Mouse (Mus musculus) Patski (cell line): Measurements from ENCODE around the gene Armc9. TPM values are rescaled to one million over a fixed set of nuclear protein-coding genes. Genes with fewer than 3 reads are reported as not detected.

ENCODE experiments used
- ATAC-seq: fragments of 100-300 bp; one replicate; pipeline ENCODE4 v1.8.0; 2021
- CTCF ChIA-PET: fragments of 350-600 bp; sonication (Branson Sonifier 250); formaldehyde crosslinking; loops from one replicate; lab custom pipeline; 2022; ENCODE audit warnings: inconsistent platforms; lab: Charles Lee
- POLR2A ChIA-PET: fragments of 350-600 bp; sonication (Branson Sonifier 250); formaldehyde crosslinking; loops from one replicate; lab custom pipeline; 2022; ENCODE audit warnings: antibody characterized with exemption, inconsistent platforms; lab: Charles Lee
- DNase-seq: peaks from one replicate; pipeline ENCODE4 v3.0.0-alpha.2; 2011; ENCODE audit warnings: low read depth, low spot score
- H3K27me3 ChIP-seq: fragments of 371-371 bp; one replicate; pipeline ENCODE4 v1.5.1; 2021
- CTCF ChIP-seq: fragments of 100-300 bp; IDR thresholded peaks from one replicate; pipeline ENCODE4 v1.5.1; 2021
- in situ Hi-C: fragments of 300-500 bp; cut with MboI; formaldehyde crosslinking; loops from 3 replicates; pipeline ENCODE4 v1.11.1; 2018; ENCODE audit warnings: low pct_unique_long_range_greater_than_20kb, mixed read lengths
- polyA plus RNA-seq: library from polyadenylated mRNA; unstranded; gene quantifications from one replicate; pipeline ENCODE4 v1.2.3, GENCODE M21; 2021

Armc9 gene
- polyA plus RNA-seq, 1 experiment from 2014 or later = 34.2 TPM

- ATAC-seq = no peak
- H3K27me3 ChIP-seq = no peaks in the 10 kb centered on the region
- no peak for TF ChIP-seq CTCF
- CTCF ChIA-PET = interaction anchor here (0.8 to 1.9 kb wide), 6 partner anchors 13 to 142 kb away, joined by 3 to 4 read pairs (median 3); no protein-coding TSS in a partner anchor
- POLR2A ChIA-PET = no interaction called here
- DNase-seq = no peak
- in situ Hi-C loops = no loop called here
Observed at GRCm38 (mm10) chr1:86212731-86213130, 58.2 kb downstream of the Armc9 start.

GRCm38 (mm10) chr1:86214158-86214557, 59.6 kb downstream of the Armc9 start:
- in situ Hi-C loops = no loop called here
- peak; percentile 88 for TF ChIP-seq CTCF
- ChIA-PET POLR2A (no interaction called here), CTCF (no interaction called here)
- H3K27me3 ChIP-seq = no peaks in the 10 kb centered on the region
- DNase-seq (no peak), ATAC-seq (no peak)

- CTCF ChIA-PET = no interaction called here
- DNase-seq (no peak), ATAC-seq (no peak)
- POLR2A ChIA-PET = no interaction called here
- in situ Hi-C loops = no loop called here
- no peaks in the 10 kb centered on the region for H3K27me3 ChIP-seq
- no peak for TF ChIP-seq CTCF
Observed at GRCm38 (mm10) chr1:86215297-86215696, 60.7 kb downstream of the Armc9 start.

GRCm38 (mm10) chr1:86216412-86216811, 61.8 kb downstream of the Armc9 start:
- no peak for ATAC-seq
- DNase-seq = no peak
- in situ Hi-C loops = no loop called here
- TF ChIP-seq CTCF = no peak
- CTCF ChIA-PET = interaction anchor here (0.9 kb wide), 1 partner anchor 13 kb away, joined by 3 read pairs; no protein-coding TSS in a partner anchor
- POLR2A ChIA-PET = no interaction called here
- no peaks in the 10 kb centered on the region for H3K27me3 ChIP-seq

GRCm38 (mm10) chr1:86217976-86218375, 63.4 kb downstream of the Armc9 start:
- ATAC-seq (no peak), DNase-seq (no peak)
- in situ Hi-C loops = no loop called here
- TF ChIP-seq CTCF = no peak
- H3K27me3 ChIP-seq = no peaks in the 10 kb centered on the region
- ChIA-PET CTCF (interaction anchor here (0.8 kb wide), 1 partner anchor 9 kb away, joined by 3 read pairs; no protein-coding TSS in a partner anchor), POLR2A (no interaction called here)

- no peak for TF ChIP-seq CTCF
- DNase-seq = no peak
- ChIA-PET CTCF (interaction anchor here (1.8 kb wide), 1 partner anchor 19 kb away, joined by 3 read pairs; no protein-coding TSS in a partner anchor), POLR2A (no interaction called here)
- no peaks in the 10 kb centered on the region for H3K27me3 ChIP-seq
- ATAC-seq = no peak
- in situ Hi-C loops = no loop called here
Observed at GRCm38 (mm10) chr1:86225195-86225594, 70.6 kb downstream of the Armc9 start.

GRCm38 (mm10) chr1:86228653-86229052, 74.1 kb downstream of the Armc9 start:
- in situ Hi-C loops = no loop called here

GRCm38 (mm10) chr1:86229184-86229829, 74.7 kb downstream of the Armc9 start:
- no peak for TF ChIP-seq CTCF
- DNase-seq (no peak), ATAC-seq (no peak)
- H3K27me3 ChIP-seq = no peaks in the 10 kb centered on the region
- CTCF ChIA-PET = no interaction called here
- POLR2A ChIA-PET = no interaction called here
- in situ Hi-C loops = no loop called here

More at GRCm38 (mm10) chr1:86228653-86229052, 74.1 kb downstream of the Armc9 start:
- ChIA-PET POLR2A (no interaction called here), CTCF (no interaction called here)
- no peak for DNase-seq
- no peak for TF ChIP-seq CTCF
- ATAC-seq = no peak
- H3K27me3 ChIP-seq = no peaks in the 10 kb centered on the region

- ChIA-PET CTCF (interaction anchor here (0.8 to 0.9 kb wide), 2 partner anchors 13 to 33 kb away, joined by 3 read pairs; no protein-coding TSS in a partner anchor), POLR2A (no interaction called here)
- no peaks in the 10 kb centered on the region for H3K27me3 ChIP-seq
- in situ Hi-C loops = no loop called here
- ATAC-seq (no peak), DNase-seq (no peak)
- no peak for TF ChIP-seq CTCF
Observed at GRCm38 (mm10) chr1:86232631-86233030, 78.1 kb downstream of the Armc9 start.

- ChIA-PET POLR2A (no interaction called here), CTCF (no interaction called here)
- ATAC-seq = no peak
- in situ Hi-C loops = no loop called here
- no peaks in the 10 kb centered on the region for H3K27me3 ChIP-seq
- no peak for DNase-seq
- TF ChIP-seq CTCF = no peak
Observed at GRCm38 (mm10) chr1:86233808-86234207, 79.2 kb downstream of the Armc9 start.

GRCm38 (mm10) chr1:86235118-86235517, 80.5 kb downstream of the Armc9 start:
- ChIA-PET CTCF (no interaction called here), POLR2A (no interaction called here)
- no peak for TF ChIP-seq CTCF
- DNase-seq (no peak), ATAC-seq (no peak)
- H3K27me3 ChIP-seq = no peaks in the 10 kb centered on the region
- in situ Hi-C loops = no loop called here

- no peaks in the 10 kb centered on the region for H3K27me3 ChIP-seq
- in situ Hi-C loops = no loop called here
- ATAC-seq (no peak), DNase-seq (no peak)
- POLR2A ChIA-PET = no interaction called here
- no peak for TF ChIP-seq CTCF
- CTCF ChIA-PET = no interaction called here
Observed at GRCm38 (mm10) chr1:86236442-86236841, 81.9 kb downstream of the Armc9 start.
